Mouse (Mus musculus) cerebellum, postnatal 25 days (tissue): Measurements from ENCODE around the gene Olfr1375.
A peak's percentile ranks its signal among the peaks of the same experiment; 100 is the strongest.
"Not testable (repeated sequence)": the region's sequence is repeated elsewhere in the genome, so short reads cannot be mapped to it uniquely, and the experiment has no call there.

Experiments
- DNase-seq, 2 experiments: peaks; one replicate each; pipeline ENCODE4 v3.0.0; 2021; ENCODE audit warnings: mixed read lengths in 2 of 2

Olfr1375 gene

DNA sequence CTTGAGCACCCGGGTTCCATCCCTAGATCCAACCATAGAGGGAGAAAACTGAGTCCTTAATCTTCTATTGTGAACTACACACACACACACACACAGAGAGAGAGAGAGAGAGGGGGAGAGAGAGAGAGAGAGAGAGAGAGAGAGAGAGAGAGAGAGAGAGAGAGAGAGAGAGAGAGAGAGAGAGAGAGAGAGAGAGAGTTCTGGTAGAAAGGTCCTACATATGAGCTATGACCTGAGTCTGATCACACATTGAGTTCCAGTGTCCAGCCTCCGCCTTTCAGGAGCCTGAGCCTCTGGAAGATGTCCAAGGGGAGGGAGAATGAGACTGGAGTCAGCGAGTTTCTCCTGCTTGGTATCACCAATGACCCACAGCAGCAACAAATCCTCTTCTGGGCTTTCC, at the start of gene Olfr1375:
Gene Olfr1375, plus strand, starts transcription at position 301 of the 400 bp plus-strand sequence.
- not testable (repeated sequence) for DNase-seq

- no peak for DNase-seq
Measured at GRCm38 (mm10) chr11:51003296-51003695, 44.6 kb upstream of the Olfr1375 start, which contains the start of gene Olfr51. Gene Olfr51 (plus strand): TSS chr11:51003596.

DNA sequence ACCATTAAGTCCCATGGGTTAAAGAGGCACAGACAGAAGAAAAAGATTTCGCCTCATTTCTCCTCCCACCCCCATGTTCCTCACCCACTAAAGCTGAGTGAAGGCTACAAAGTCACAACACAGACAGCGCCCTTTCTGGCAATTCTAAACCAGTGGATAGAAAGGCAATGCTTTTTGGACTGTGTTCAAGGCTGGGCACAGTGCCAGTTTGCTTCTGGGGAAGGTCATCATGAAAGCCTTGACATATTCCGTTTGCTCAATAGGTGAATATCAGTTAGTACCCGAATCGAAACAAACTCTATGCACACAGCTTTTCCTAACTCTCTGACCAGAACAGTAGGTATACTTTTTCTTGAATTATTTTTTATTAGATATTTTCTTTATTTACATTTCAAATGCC, 36.1 kb upstream of the Olfr1375 start:
- peak in 1 of 2 experiments; percentile 24 for DNase-seq

DNA sequence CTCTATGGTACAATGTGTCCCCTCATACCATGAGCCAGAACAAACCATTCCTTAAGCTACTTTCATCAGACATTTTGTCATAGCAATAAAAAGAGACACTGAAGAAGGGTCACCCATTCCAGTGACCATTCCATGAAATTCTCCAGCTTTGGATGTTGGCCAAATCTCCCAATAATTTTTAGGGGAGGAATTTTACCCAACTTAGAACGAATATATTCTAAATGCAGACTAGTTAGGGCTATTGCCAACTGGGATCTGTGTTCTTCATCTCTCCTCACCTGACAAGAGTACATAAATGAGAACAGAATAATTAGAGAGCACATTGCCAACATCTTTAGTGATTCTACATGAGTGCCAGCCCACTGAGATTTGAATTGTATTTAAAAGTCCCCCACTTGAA, 34.0 kb upstream of the Olfr1375 start, which contains the start of gene Olfr54:
Gene Olfr54, plus strand, starts transcription at position 301 of the 400 bp plus-strand sequence.
- no peak for DNase-seq

GRCm38 (mm10) chr11:51016341-51016740, 31.6 kb upstream of the Olfr1375 start:
- DNase-seq: no peak

- DNase-seq: not testable (repeated sequence)
Measured at GRCm38 (mm10) chr11:51026811-51027210, 21.1 kb upstream of the Olfr1375 start.

DNA sequence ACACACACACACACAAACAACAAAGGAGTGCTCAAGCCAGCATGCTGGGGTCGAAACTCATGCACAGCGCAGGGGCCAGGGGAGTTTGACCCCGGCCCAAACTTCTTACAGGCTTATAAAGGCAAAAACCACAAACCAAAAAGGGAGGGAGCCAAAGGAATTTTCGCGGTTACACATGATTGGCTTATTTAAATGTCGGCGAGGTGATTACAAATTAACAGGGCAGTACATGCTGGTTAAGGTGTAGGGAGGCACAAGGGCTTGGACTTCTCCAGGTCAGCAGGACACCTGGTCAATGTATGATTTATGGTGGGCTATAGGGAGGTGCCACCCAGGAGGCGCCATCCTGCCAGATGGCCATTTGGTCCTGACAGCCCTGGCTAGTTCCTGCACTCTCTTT, 18.5 kb upstream of the Olfr1375 start:
- DNase-seq: not testable (repeated sequence)

- DNase-seq: no peak
Measured at GRCm38 (mm10) chr11:51030225-51030624, 17.7 kb upstream of the Olfr1375 start.

DNA sequence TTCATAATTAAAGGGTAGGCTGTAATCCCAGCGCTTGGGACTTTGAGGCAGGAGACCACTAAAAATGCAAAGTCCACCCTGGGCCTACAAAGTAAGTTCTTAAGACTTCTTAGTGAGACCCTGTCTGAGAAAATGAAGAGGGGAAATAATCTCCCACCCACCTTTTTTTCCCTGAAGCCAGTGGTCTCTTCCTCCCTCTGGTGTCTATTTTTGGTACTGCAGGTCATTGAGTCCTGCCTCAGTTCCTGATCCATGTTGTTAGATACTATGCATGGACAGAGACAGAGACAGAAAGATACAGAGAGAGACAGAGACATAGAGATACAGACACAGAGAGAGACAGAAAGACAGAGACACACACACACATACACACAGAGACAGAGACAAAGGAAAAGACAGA, 15.1 kb upstream of the Olfr1375 start:
- DNase-seq: peak in 1 of 2 experiments; percentile 20

DNA sequence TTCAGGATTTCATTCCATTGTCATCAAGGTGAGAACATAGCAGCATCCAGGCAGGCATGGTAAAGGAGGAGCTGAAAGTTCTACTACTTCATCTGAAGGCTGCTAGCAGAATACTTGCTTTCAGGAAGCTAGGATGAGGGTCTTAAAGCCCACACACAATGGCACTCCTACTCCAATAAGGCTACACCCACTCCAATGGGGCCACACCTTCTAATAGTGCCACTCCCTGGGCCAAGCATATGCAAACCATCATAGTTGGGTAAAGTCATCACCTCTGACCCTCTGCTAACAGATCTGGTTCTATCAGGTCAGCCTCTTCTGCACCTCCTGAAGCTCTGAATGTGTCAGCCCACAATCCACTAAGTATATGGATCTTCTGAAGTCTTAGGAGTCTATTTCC, 13.8 kb upstream of the Olfr1375 start:
- not testable (repeated sequence) for DNase-seq

- DNase-seq: peak in 1 of 2 experiments; percentile 21
Measured at GRCm38 (mm10) chr11:51035951-51036350, 12.0 kb upstream of the Olfr1375 start.

GRCm38 (mm10) chr11:51044776-51045175, 3.1 kb upstream of the Olfr1375 start:
- not testable (repeated sequence) for DNase-seq

DNA sequence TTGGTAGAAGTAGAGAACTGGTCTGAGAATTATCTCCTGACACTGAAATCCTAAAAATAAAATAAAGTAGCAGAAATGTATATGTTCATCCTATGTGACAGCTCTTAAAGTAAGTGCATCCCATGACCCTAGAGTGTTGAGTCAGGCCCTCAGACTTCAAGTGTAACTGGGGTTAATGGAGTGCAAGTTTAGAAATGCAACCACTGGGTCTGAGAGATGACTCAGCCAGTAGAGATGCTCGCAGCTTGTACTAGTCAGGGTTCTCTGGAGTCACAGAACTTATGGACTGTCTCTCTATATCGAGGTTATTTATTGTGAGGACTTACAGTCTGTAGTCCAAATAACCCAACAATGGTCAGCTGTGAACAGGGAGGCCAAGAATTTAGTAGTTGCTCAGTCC, 3.8 kb downstream of the Olfr1375 start:
- DNase-seq: no peak

DNA sequence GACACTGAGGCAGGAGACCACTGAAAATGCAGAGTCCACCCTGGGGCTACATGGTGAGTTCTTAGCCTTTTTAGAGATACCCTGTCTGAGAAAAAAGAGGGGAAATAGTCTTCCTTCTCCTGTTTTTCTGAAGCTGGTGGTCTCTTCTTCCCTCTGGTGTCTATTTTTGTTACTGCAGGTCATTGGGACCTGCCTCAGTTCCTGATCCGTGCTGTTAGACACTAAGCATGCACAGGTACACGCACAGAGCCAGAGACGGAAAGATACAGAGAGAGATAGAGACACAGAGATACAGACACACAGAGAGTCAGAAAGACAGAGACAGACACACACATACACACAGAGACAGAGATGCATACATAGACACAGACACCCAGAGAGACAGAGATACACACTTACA, 5.3 kb downstream of the Olfr1375 start:
- DNase-seq: no peak

- DNase-seq: peak; percentile 83 to 90
Measured at GRCm38 (mm10) chr11:51059151-51059571, 11.3 kb downstream of the Olfr1375 start, which contains the start of gene Zfp354a. Gene Zfp354a (plus strand): TSS chr11:51059257.

DNA sequence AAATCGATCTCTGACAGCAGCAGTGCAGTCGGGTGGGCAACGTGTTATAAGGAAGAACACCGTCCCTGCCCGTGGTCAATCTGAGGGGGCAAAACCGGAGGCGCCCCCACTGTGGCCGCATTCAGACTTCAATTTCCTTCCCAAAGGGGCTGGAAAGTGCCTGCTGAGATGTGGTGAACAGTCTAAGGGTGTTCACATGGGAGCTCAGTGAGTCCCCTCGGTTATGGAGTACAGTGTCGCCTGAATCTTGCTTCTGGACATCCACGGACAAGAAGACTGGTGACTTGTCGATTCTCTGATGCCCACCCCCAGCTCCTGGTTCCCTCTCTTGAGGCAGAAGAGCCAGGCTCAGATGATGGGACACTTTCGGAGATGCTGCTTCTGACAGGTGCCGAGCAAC, 11.7 kb downstream of the Olfr1375 start:
- DNase-seq: peak; percentile 16 to 22

- DNase-seq: no peak
Measured at GRCm38 (mm10) chr11:51060981-51061380, 13.1 kb downstream of the Olfr1375 start.

DNA sequence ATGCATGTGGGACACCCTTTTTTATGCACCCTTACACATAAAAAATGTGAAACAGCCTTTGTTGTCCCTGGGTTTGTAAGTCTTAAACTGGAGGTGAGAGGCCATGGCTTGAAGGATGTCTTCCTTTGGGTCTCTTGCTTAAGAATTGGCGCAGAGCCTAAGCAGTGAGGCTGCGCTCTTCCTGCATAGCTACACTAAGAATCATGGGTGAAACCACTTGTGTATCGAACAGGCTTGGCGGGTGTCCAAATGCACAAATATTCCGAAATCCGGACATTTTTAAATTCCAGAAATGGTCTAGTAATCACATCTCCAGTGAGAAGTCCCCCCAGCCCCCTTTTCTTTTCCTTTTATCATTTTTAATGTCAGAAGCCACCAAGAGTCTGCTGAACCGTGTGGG, 15.4 kb downstream of the Olfr1375 start:
- DNase-seq: no peak

DNA sequence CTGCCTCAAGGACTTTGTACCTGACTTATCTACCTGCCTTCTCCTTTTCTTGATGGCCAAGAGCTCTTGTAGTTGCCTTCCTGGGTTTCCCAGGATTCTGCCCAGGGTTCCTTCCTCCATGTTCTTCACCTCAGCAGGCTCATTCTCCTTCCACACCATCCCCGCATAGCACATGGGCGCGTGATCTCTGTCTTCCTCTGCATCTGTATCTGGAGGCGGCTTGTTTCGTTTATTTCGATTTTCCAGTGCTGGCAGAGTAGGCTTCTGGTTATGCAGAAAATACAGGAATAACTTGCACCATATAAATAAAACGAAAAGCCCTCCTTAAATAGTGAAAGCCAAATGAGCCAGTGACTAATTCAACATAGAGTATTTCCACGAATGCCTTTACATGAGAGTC, 15.9 kb downstream of the Olfr1375 start:
- DNase-seq: no peak

- peak in 1 of 2 experiments; percentile 17 for DNase-seq
Measured at GRCm38 (mm10) chr11:51084527-51084926, 36.6 kb downstream of the Olfr1375 start.

- no peak for DNase-seq
Measured at GRCm38 (mm10) chr11:51085269-51085668, 37.4 kb downstream of the Olfr1375 start.
